Mouse (Mus musculus): ENCODE data around the gene Ptpro. TPM values are rescaled to one million over a fixed set of nuclear protein-coding genes. Genes with fewer than 3 reads are reported as not detected.

Ptpro gene
- total RNA-seq, 1 experiment from 2014 or later, result 1.5 TPM

DNA sequence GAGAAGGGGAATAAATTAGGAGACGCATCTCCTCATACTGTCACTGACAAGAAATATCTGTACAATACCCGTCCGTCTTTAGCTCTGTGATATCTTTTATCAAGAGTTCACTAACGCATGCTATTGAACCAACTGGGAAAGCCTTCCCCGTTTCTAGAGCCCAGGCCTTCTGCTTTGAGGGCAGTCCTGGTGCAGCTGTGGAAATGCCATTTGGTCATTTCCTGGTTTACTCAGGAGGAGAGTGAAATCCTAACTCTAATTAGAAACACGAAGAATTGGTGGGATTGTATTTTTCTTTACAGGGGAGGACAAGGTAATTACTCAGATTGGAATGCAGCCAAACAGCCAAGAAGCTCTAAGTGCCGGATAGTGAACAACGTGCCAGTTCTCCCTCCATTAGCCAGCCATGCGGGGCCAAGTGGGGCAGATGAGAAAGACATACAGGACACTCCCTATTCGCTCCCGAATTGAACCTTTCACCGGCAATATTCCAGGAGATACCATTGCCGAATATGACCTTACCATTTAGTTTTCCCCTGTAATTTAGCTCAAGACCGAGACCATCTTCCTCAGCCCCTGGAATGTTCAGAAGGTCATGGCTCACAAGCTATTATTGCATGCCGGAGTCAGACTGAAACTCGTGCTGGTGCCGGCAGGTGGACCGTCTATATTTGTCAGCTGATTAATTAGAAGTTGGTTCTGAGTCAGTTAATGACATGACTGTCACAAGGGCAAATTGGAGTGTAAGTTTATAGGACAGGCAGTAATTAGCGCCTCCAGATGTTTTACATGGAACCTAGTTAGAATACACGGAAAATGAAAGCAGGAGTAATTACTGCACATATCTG, 43.1 kb downstream of the Ptpro start:
- no peak for DNase-seq

DNA sequence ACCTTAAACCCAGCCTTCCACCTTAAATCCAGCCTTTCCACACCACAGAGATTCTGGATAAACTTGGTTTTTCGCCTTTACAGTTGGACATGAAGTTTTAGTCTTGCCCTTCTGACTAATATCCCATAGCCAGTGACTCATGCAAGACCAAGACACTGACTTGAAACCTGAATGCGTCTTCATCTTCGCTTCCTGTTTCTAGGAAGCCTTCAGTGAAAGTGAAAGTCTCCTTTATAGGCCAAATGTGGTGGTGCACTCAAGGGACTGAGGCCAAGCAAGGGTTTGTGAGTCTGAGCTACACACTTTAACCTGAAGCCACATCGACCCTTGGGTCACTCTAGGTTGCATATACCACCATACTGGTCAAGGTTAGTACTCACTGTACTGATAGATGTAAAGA, 50.4 kb downstream of the Ptpro start:
- DNase-seq, result no peak

DNA sequence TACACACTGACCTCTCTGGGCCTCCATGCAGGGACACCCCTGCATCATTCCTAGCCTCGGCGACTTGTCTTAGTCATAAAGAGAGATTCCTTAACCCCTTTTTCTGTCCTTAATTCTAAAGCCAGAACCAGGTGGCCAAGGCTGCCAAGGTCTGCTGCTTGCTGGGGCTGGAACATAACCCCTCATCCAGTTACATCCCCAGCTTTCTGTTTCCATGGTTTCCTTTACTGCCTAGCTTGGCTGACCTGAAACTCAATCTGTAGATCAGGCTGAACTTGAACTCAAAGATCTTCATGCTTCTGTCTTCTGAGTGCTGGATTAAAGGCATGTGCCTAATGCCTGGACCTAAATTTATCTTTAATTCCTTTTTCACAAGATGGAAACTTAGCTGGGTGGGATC, 51.7 kb downstream of the Ptpro start:
- DNase-seq, result no peak

DNA sequence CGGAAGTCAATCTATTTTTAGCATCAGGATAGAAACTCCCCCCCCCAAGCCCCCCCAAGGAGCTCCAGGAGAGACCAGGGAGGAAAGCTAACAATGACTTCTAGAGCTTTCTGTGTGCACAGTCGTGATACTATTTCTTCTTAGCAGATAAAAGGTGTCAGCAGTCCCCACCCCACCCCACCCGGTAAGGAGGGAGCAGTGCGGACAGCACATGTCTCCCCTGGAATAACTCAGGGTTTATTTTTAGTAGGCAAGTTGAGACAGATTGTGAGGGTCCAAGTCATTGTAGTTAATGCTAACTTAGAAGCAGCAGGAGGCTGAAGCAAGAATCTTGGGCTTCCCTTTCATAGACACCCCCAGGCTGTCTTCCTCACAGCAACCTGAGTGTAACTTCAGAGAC, 63.1 kb downstream of the Ptpro start:
- no peak for DNase-seq

DNA sequence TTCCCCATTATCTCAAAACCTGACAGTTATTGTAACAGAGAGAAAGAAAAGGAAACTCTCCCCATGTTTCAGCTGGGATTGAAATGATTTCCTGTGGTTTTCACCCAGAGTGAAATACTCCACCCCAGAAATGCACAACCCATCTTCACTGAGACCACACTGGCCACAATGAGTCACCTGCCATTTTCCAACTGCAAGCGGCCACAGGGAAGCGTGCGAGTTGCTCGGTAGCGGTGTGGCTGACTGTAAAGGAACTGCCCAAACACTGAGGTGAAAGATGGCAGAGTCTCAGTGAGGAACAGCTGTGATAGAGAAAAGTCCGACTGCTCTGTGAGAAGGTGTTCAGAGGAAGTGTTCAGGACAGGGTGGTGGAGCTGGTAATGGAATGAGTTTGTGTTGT, 64.2 kb downstream of the Ptpro start:
- DNase-seq, result no peak

DNA sequence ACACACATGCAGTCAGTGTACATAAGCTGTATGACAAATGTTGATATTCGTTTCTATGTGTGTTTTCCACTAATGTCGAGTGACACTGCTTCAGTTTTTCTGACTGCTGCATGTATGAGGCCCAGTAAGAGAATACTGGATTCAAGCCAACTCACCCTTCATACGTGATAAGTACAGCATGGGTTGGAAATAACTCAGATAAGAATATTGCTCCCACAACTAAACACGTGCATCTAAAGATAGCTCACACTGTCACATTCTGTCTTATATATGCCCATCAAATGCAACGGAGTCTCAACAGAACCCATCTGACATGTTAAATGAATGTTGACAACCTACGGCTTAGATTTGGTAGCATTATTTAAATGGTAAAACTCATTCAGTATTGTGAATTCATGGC, 65.4 kb downstream of the Ptpro start:
- DNase-seq, result no peak

DNA sequence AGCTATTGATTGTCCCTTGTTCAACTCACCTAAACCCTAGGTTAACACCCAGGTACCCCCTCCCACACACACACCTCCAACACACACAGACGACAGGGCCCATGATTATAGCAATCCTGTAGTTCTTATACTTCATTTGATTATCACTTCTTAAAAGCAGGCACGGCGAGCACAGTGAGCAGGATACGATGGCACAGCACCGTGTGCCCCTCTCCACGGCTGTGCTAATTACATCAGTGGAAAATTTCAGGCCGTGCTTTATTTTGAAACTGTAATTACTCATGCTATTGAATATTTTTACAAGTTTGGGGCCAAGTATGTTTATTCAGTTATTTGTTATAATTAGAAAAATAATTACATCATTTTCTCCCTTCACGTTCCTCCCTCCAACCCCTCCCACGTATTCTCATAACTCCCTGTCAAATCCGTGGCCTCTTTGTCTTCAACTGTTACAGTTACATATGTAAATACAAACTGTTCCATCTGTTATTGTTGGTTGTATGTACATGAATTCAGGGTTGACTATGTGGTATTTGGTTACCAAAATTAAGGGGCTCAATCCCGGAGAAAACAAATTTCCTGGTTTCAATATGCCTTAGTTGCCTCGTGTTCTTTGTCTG, 66.2 kb downstream of the Ptpro start:
- no peak for DNase-seq

DNA sequence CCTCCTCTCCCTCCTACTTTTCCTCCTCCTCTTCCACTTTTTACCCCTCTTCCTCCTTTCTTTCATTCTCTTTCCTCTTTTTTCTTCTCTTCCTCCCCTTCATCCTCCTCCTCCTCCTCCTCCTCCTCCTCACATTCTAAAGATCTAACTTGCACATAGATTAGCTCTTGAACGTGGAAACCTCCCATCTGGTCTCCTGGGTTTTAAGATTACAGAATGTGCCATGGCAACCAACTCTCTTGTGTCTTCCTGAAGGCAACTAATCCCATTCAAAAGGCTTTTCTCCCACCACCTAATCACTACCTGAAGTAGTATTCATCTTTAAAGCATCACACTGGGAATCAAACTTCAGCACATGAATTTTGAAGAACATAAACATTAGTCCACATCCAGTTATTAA, 67.5 kb downstream of the Ptpro start:
- no peak for DNase-seq

DNA sequence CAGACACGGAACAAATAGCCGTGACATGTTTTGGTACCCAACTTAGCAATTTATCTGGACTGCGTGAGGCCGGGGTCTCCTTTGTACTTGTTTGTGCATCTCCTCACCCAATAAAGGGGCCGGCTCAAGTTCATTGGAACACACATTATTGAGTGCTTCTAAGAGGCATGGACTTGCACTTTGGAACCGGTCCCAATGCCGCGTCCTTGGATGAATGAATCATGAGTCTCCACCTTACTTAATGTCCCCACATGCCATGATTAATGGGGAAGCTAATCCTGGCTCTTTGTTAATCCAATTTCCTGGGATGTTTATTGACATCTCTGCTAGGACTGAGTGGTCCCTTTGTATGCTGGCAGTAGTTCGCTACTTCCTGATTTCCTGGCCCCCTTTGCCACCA, 75.6 kb downstream of the Ptpro start:
- peak; percentile 91 for DNase-seq

DNA sequence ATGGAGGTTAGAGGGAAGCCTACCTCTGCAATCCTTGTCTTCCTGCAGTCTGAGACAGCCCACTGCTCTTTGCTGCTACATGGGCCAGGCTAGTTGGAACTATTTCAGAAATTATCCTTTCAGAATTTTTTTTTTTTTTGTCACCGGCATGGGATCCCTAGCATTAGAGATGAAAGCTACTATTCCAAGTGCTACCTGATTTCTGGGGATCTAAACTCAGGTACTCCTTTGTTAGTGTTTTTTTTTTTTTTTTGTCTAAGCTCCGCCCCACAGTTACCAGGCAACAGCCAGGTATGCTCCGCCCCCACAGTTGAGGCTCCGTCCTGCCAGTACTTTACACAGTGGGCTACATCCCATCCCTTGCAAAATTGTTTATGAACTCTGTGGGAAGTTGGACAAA, 76.1 kb downstream of the Ptpro start:
- no peak for DNase-seq

DNA sequence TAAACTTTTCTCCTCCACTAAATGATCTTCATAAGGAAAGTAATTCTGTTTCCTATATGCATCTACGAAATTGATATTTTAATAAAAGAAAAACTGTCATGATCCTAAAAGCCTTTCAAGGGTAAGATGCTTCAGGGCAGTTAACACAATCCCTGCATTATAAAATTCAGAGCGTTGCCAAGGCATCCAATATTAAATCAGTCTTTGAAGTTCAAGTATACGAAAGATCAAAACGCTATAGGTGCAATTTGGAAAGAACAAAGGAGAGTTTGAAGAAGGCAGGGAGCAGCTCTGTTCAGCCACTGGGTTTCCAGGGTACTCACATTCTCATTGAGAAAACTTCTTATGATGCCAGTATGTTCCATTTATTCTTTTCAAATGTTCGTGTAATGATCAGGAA, 78.7 kb downstream of the Ptpro start:
- no peak for DNase-seq

DNA sequence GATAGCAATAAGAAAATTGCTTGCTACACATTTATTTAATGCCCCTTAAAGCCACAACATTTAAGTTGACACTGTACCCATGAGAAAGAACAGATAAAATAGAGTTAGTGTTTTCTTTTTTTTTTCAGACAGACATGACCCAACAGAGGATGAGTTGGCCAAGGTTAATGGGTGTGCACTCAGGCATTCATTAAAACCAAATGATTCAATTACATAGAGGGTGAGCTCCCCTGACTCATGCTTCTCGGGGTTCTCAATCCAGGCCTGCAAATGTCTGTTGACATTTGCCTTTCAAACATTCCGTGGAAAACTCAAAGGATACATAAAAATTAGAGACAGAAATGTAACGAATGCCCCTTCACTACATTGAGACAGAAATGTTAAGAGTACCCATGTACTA, 79.7 kb downstream of the Ptpro start:
- DNase-seq, result no peak

DNA sequence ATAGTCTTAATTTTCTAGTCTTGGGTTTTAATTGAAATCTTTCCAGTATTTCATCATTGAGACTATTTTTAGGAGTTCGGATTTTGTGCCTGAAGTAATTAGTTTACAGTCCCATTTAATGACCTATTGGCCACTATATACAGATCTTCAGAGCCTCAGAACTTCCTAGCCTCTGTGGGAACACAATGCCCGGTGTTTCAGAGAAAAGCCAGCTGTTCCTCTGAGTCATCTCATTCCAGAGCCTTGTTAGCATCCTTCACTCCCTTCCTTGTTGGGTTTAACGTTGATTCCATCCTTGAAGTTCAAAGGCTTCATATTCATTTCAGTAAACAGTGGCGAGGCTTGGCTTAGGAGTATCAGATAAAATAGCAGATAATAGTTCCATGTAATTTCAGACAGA, 87.0 kb downstream of the Ptpro start:
- DNase-seq, result no peak

DNA sequence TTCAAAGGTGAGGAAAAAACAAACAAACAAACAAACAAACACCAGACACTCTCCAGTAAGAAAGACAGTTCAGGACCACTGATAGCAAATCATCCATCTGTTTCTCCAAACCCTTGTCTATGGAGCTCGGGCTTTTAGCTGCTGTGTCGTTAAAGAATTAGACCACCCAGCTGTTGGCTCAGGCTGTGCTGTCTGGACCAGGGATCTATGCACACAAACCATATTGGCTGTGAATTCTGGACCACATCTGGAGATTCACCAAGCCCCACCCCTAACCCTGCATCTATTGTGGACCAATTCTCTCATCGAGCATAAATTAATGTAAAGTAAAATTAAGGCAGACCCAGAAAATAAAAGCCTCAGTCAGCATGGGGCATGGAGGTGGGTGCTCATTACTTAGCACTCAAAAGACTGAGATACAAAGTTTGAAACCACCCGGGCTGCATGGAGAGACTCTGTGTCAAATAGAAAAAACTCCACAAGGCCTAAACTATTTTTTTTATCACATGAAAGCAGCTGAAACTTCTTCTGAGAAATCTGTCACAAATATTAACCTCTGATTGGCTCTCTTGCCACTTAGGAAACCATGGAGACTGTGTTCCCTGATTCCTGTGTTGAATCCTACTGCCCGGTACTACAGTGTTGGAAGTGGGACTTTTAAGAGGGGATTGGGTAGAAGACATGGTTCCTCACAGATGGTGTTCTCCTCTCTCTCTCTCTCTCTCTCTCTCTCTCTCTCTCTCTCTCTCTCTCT, 91.7 kb downstream of the Ptpro start:
- DNase-seq, result no peak

DNA sequence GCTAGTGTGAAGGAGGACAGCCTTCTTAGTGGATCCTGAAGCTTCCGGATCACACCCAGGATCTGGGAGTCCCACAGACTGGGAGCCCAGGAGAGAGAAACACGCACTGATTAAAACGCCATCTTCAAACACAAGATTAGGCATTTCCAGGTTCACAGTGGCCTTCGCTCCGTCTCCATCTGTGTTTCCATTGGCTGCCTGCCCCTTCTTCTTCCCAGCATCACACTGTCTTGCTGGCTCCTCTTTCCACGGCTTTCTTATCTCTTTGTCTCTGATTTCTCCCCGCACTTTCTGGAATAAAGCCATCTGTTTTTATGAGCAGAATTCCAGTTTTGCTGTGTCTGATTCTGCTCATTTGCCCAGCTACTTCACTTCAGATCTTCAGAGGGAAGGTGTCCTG, 108.0 kb downstream of the Ptpro start:
- no peak for DNase-seq

DNA sequence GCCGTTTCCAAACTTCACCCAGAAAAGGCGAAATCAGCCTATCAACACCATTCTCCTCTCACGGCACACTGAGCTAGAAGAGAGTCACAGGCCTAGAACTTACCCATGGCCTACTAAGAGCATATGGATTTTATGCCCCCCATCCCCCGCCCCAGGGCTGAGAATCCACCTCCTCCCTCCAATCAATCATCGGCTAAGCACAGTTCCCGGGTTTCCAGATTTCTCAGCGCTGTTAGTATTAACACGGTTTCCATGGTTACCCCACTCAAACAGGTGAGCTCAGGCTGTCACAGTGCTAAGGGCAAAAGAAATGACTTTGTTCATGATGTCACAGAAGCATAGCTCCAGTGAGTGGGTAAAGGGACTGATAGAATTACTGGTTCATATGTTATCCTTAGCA, 110.1 kb downstream of the Ptpro start:
- no peak for DNase-seq

DNA sequence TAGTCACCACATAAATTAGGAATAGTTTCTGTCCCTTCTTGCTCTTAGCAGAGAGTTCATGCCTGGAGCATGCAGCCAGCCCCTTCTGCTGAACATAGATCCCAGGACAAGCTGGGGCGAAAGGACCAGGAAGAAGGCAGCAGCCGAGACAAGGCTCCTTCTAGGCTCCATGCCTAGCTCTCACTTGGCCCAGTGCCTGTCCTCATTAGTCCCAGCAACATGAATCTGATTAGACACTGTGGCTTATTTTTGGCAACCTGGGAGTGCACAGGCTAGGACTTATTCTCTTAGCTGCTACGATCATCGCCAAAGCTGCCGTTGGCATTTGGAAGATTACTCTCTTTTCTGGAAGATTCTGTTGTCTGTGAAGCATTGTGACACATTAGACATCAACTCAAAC, 112.6 kb downstream of the Ptpro start:
- DNase-seq, result peak; percentile 11

DNA sequence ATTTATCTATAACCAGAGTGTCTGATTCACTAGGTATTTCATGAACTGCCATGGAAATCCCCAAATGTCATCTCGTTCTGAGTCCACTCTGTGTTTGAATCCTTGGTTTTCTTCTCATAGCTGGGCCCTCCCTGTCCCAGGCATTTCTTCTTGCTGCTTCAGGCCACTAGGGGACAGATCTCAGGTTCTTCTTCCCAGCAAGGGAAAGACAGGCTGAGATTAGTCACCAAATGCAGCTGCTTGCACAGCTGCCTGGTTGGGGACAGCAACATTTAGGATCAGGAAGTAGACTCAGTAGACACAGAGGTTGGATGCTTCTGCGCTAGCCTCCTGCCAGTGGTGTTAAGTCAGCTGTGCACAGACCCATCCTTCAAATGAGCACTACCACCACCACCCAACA, 113.5 kb downstream of the Ptpro start:
- no peak for DNase-seq

DNA sequence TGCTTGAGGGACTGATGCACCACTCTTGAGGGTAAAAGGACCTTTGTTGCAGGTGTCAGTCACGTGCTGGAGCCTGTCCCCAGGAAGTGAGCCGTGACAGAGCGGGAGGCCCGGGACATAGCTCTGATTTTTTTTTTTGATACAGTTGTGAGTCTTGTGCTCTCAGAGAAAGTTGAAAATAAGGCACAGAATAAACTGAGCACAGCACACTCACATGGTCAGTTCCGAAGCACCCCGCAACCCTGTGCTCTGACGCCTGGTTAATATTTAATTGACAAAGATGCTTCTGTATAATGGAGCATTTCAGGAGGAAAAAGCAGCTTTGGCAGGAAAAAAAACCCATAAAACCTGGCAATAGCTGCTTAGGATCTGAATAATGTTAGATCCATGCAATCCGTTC, 118.6 kb downstream of the Ptpro start:
- DNase-seq, result no peak

DNA sequence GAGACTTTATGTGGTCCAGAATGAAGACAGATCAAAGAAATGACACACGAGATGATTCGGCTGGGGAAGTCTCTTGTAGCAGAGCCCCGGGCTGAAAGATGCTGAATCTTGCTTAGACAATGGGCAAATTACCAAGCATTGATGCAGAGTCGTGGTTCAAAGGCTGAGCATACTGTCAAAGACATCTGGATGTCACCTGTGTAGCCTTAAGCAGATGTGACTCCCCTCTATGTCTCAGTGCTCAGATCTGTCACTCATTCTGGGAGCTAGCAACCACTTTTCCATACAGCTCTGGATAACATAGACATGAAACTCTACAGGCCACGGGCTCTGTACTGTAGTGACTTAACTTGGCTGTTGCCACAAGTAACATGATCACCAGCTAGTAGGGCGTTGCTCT, 119.3 kb downstream of the Ptpro start:
- DNase-seq, result no peak

DNA sequence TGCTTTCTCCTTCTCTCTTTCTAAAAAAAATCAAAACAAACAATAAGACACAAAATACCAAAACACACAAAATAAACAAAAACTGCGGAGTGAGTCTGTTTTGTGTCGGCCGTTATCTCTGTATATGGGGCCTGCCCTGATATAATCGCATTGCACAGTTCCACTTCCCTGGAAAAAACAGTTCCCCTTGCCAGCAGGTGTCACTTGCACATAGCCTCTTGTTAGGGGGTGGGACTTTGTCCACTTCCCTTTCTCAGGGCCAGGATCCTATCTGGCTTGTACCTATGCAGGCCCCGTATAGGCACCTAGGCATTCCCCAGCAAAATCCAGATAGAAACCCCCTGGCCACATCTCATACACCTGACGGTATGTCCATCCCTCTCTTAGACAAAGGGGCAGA, 121.8 kb downstream of the Ptpro start:
- no peak for DNase-seq

DNA sequence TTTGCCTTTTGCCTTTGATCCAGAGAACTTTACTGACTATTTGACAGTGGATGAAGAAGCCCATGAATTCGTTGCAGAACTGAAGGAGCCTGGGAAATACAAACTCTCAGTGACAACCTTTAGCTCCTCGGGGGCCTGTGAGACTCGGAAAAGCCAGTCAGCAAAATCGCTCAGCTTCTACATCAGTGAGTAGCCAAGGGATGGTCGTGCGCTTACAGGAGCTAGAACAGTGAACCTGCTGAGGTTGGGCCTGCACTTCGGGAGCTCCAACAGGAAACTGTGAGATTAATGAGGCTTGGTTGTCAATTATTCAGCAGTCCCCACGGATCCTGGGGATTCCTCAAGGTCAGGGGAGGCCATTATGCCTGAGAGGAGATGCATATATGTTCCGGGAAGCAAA, 130.4 kb downstream of the Ptpro start:
- DNase-seq, result no peak

DNA sequence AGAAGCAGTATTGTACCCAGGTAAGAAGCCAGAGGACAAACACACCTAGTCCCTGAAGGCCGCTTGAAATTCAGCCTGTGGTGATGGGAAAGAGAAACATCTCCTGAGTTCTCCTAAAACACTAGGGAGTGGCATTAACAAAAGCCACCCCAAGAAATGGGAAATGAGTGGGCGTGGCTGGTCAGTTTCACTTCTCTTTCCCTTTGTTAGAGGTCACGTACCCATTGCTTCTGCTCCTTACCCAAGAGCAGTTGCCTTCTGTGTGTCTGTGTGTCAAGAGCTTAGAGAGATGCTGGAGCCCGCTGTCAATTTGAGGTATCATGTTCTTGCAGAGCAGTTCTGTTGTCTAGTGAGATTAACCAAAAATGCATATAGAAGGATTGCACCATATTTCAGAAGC, 134.2 kb downstream of the Ptpro start:
- no peak for DNase-seq

DNA sequence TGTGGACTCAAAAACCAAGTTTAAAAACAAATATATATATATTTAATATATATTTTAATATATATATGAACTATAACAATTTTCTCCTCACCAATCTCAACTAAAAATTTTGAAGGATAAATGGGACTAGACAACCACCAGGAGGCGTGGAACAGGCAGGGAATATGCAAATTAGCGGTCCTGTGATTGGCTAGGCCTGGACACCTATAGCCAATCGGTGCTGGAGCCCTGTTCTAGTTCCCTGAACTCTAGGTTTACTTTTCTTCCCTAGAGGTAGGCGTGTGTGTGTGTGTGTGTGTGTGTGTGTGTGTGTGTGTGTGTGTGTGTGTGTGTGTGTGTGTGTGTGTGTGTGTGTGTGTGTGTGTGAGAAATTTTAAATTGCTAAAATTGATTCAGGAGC, 134.8 kb downstream of the Ptpro start:
- no peak for DNase-seq

Data from adrenal gland, postnatal 25 days (tissue).